Mouse (Mus musculus): ENCODE data around the gene Slc9a9.
A peak's percentile ranks its signal among the peaks of the same experiment; 100 is the strongest.

Slc9a9 gene

DNA sequence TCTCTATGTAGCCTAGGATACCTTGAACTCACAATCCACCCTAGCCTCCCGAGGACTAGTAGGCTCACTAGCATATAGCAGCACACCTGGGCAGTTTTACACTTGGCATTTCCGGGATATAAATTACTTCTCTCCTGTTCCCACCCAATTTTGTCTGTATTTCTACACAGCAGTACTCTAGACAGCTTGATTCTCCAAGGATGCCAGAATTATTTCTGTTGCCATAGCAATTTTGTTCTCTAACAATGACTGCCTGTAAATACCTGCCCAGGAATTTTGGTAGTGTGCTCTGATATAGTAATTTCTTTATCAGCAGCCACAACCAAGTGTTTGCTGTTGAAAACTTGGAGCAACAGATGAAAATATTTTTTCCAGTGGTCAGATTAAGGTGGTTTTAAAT, 16.7 kb downstream of the Slc9a9 start:
- no peak for DNase-seq

DNA sequence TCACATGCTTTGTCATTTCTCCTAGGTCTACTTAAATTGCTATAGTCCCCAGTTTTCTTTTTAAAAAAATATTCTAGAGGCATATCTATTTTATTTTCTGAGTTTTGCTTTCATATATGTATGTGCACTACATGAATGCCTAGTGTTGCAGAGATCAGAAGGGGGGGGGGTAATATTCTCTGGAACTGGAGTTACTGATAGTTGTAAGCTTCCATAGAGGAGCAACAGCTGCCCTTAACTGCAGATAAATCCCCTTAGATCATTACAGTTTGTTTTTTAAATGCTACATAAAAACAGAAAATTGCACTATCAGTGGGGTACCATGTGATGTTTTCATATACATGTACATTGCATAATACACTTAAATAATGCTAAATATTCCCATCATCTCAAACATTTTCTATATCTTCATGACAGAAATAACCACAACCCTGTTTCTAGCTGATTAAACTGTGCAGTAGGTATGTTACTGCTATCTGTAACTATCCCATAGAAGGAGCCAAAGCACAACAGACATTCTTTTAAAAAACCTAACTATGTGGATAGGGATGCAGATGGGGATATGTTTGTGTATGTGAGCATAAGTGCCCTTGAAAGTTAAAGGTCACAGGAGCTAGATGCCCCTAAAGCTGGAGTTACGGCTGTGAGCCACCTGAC, 17.6 kb downstream of the Slc9a9 start:
- DNase-seq = no peak

DNA sequence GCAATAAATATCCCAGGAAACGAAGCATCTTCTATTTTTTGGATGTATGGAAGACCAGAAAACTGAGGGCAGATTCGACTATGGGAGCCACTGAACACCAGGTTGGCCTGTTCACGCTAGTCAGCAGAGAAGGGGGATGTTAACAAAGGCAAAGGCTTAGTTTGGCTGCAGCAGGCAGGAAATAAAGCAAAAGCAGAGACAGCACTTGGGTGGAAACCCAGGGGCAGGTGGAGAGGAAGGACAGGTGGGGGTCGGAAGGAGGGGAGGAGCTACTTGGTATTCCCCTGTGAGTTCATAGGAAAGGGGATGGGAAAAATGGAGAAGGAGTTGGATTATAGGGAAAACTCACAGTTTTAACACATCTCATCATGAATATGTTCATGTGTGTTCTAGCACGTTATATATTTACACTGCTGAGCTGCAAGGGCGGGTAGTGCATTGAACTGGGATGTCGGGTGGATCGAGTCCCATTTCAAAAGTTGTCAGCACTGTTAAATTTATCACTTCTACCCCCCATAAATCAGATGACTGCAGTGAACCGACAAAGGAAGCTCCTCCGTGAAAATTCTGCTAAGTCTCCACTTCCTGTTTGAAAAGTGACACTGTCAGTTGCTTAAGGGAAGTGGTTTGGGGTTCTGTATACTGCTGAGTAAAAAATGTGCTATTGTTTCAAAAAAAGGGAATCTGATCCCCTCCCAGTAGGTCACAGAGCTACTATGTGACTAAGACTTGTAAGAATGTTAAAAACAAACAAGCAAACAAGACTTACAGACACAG, 21.8 kb downstream of the Slc9a9 start:
- DNase-seq = no peak

DNA sequence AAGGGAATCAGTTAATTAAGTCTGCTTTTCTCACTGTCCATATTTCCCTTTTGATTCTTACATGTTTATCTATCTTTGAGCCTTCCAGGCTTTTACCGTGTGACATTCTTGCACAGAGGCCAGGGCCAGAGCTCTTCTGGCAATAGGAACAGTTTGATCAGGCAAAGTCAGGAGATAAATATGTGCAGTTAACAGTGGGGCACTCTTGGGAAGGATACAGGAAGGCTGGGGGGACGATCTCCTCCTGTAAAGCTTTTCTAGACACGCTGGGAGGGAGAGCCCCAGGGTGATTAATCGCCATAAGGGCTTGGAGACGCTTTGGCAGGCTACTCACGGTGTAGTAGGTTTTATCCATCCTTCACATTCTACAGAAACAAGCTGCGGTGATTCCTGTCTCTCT, 22.4 kb downstream of the Slc9a9 start:
- DNase-seq = no peak

DNA sequence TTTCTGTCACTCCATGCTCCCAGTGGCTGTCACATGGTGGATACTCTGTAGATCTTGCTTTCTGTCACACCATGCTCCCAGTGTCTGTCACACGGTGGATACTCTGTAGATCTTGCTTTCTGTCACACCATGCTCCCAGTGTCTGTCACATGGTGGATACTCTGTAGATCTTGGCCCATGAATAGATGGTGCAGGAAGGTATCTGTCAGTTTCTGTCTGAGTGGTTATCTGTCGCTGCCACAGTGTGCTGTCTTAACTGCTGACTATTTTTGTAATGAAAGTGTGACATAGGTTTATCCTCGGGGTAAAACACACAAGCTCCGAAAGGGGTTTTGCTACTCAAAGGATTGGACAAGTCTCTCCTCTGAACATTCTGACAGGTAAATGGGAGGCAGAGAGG, 24.5 kb downstream of the Slc9a9 start:
- DNase-seq = no peak

DNA sequence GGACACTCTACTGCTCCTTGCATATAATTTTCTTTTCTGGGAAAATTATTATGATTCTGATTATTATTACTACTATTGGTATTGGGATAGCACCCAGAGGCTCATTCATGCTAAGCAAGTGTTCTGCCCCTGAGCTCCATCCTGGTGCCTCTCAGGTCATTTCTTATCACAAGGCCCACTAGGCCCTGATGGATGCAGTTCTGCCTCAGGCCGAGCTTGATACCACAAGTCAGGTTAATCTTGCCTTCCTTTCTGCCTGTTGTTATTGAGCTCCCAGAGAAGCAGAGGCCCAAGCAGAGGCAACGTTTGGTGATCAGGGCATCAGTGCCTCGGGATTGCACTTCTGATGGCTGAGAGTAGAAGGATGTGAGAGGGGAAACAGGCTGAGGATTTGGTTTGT, 25.3 kb downstream of the Slc9a9 start:
- no peak for DNase-seq

DNA sequence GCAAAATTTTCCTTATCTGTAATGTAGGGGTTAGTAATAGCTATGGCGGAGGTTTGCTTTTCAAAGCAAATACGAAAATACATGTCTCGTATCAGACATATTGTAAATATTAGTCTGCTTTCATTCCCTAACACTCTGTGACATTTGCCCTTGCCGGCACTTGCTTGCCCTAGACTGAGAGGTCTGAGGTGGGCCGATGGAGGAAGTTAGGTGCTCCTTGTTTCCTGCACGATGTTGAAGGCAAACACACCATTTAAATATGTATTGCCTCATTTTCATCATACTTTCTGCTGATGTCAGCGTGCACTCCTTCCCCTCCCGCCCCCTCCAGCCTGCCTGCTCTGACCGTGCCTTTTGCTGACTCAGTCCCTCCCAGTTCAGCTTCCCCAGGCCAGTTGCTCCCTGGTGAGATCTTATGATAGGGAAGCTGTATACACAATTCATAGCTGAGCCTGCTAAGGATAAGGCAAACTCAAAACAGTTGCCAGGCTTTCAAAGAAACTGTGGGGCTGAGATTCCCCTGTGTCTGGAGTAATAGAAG, 26.9 kb downstream of the Slc9a9 start:
- no peak for DNase-seq

DNA sequence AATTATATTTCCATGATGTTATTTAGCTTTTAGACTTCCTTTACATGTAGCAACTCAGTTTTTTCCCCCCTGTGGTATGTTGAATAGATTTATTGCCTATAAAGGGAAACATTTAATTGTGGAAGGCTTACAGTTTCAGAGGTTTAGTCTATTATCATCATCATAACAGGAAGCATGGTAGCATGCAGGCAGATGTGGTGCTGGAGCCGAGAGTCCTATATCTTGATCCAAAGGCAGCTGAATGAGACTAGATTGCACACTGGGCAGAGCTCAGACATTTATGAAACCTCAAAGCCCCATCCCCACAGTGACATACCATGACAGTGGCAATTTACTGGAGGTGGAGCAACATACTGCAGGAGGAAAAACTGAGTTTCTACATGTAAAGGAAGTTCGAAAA, 28.5 kb downstream of the Slc9a9 start:
- no peak for DNase-seq

DNA sequence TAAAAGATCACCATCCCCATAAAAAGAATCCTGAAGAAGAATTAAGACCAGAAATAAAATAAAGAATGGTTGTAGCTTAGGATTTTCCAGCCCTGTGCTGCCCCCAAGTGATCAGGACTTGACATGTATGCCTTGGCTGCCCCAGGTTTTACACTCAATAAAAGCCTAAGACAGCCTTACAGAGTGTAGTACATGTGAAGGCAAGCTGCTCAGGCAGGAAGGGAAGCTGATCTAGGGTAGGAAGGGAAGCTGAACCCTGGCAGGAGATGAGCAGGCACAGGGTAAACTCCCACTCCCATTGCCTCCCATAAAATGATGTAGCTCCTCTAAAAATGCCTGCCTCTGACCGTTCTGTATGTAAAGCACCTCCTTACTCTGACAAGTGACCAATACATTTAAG, 30.8 kb downstream of the Slc9a9 start:
- peak; percentile 63 to 67 for DNase-seq

DNA sequence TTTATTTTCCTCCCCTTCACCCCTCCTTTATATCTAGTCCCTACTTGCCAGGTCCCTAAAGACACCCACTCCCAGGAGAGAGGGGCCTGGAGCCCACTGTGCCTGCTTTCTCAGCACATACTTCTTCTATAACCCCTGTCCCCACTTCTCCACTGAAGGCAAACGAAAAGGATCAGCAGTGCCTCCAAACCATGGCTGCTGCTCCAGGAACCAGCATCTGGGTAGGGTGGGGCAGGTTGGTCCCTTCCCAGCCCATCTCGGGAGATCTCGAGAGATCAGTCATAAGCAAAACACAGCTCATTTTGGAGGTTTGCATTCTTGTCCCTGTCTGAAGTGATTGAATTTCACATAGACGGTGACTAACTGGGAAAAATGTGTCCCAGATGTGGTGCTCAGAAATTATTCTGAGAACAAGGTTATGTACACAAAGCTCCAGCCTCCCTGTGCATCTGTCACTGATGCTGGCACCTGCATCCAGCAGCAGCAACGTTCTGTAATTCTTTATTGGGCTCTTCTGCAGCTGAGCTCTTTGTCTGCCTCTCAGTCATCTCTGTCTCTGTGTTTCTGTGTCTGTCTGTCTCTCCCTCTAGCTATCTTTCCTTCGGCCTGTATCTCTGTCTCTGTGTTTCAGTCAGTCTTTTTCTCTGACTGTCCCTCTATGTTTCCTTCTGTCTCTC, 31.6 kb downstream of the Slc9a9 start:
- no peak for DNase-seq

DNA sequence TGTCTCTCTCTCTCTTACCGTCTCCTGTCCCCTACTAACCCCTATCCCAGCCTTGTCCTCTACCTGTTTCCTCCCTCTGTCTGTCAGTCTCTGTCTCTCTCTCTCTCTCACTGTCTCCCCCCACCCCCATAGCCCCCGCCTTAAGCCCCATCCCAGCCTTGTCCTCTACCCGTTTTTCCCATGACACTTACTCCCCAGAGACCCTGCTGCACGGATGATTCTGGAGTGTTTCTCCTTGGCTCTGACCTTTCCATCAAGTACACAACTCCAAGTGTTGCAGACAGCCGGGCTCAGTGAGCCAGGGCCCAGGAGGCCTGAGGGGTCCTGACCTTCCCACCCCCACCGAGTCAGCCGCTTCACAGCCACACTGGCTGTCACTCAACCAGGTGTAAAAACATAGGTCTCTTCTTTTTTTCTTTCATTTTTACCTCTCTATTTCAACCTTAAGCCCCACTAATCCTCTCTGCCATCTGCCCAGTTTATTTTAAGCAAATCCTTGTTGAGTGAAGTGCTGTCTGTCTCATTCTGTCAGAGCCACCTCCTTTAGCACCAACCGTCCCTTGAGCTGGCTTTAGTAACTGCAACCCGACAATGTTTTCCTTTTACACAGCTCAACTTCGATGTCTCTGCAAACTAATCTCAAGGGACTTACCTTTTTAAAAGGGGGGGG, 32.4 kb downstream of the Slc9a9 start:
- peak; percentile 17 to 29 for DNase-seq

DNA sequence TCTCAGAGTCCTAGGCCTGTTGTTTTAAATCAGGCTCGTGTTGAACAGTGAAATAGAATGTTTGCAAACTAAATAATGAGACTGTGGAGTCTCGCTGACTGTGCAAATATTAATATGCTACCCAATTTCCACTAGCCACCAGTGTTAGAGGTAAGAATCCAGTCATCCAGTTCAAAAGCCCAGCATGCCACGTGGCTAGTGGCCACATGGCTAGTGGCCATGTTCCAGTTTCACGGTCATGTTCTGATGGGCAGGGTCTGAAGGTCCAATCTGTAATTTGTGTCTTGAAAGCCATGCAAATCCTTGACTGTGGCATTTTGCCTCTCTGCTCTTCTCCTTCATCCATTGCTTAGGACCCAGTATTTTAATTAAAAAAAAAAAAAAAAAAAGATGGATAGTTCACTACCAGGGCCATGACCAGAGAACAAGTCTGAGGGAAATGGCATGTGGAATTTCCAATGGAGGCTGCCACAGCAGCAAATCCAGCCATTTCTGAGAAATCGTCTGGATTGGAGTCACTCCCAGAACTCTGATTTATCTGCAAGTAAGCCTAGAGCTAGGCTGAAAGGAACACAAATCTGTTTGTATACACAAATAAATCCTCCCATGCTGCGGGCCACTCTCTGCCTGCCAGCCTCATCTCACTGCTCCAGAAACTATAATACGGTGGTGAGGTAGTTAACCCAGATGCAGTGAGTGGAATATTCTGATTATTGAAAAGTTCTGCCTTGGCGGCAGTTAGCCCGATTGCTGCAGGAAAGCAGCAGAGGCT, 35.5 kb downstream of the Slc9a9 start:
- peak; percentile 78 to 83 for DNase-seq

DNA sequence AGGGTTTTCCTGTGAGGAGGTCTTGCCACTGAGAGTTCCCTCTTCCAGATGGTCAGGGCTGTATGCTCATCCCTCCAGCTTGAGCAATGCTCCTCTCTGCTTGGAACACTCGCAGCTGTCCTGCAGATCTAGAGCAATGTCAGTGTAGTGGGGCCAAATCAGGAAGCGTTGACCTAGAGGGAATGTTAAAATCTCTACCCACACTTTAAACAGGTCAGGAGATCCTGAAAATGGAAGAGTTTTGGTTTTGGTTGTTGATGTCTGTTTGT, 36.0 kb downstream of the Slc9a9 start:
- peak in 1 of 2 experiments; percentile 26 for DNase-seq

DNA sequence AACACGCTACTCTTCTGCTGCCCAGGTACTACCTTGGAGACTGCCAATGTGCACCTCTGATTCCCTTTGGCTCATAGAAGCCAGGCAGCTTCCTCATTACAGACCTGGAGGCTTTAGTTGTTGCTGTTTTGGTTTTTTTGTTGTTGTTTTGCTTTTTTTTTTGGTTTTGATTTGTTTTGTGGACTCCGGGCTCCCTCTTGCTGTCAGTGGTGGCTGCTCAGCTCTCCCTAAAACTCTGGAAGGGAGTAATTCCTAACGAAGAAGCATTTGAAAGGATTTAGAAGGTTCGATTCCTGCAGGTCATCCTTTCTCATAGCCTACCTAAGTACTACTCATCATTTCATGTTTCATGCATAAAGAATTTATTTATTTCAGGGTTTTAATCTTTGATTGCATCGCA, 42.4 kb downstream of the Slc9a9 start:
- no peak for DNase-seq

DNA sequence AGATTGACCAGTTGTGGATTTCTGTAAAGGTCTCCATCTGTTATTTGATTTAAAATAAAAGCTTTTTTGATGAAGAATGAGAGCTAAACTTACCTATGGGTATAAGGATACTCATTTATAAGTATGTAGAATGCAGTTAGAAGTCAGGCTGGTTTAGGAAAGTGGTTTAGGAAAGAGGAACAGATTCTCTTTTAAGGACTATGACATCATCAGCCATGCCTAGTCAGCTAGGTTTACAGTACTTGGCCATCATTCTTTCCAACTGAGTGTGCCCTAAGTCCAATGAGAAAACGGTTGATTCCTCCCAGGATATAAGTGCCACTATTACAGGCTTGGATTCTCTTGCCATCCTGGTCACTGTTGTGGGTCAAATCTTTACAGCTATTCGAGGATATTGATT, 47.0 kb downstream of the Slc9a9 start:
- DNase-seq = no peak

DNA sequence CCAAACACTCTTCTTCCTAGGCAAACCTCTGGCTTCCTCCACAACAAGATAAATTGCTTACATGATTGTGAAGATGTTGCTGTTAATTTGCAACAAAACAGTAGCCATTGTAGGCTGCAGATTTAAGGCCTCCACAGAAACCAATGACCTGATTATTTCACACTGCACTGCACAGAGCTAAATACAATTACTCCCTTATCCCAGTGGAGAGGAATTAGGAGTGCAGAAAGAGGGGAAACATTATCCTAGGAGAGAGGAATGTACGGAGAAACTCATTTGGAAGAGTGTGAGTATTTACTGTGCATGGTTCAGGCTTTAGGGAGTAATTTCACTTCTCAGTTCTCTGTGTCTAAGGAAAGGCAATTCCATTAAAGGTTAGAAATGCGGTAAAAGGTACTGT, 53.9 kb downstream of the Slc9a9 start:
- no peak for DNase-seq

DNA sequence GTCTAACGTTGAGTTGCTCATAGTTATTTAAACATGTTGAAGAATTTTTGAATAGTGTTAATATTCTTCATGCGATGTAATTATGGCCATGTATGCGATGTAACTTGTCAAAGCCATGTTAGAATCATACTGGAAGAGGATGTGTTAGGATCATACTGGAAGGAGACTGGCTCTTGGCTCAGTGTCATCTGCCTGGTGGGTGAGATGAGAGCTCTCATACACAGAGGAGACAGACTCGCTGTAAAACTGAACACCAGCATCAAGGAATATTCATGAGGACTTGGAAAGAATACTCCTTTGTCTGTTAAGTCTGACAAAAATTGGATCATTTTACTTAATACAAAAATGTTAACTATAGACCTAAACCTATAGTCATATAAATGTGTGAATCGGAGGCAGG, 55.4 kb downstream of the Slc9a9 start:
- DNase-seq = peak; percentile 67 to 70

DNA sequence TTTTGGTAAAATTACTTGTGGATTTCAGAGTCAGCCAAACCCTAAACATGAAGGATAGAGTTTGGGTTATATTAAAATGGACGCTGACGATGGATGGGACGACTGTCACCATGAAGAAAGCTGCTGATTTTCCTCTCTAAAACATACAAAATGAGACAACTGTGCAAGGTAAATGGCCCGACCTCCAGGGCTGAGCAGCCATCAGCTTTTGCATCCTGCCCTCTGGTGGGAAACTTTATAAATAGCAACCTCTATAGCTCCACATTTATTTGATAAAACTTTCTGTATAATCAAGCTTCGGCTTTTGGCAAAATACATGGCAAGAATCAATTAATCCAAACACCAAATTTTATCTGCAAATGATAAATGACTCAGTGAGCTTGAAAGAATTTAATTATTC, 57.7 kb downstream of the Slc9a9 start:
- DNase-seq = peak; percentile 53 to 68

DNA sequence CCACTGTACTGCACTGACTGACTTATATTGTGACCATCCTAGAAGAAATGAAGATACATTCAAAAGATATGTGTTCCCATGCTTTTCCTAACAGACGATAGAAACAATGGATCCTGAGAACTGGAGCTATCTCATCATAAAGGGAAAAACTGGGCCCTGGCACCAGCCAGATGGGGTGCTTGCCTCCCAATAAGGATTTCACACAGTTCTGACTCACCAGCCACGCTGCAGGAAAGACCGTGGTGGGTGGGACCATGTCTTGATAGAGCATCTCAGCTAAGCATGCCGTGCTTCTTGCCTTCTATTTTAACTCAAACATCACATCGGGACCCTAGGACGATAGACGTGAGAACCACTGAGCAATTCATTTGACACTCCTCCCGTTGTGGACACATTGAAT, 60.7 kb downstream of the Slc9a9 start:
- no peak for DNase-seq

DNA sequence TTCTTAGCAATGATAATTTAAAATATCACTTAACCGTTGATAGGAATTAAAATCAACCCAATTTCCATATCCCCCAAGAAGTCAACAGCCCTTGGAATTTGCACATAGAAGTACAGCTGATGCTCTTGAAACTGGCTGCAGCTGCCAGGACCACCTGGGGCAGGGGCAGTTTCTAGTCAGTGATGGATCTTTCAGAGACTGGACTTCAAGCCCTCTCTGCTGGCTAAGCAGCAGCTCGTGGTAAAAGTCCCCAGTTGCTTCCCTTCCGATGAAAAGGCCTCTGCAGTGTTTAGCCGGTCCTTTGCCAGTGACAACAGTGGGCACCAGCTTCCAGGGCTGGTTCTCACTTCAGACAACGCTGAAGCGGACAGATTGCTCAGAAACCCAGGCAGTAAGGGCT, 62.4 kb downstream of the Slc9a9 start:
- peak; percentile 29 to 47 for DNase-seq

DNA sequence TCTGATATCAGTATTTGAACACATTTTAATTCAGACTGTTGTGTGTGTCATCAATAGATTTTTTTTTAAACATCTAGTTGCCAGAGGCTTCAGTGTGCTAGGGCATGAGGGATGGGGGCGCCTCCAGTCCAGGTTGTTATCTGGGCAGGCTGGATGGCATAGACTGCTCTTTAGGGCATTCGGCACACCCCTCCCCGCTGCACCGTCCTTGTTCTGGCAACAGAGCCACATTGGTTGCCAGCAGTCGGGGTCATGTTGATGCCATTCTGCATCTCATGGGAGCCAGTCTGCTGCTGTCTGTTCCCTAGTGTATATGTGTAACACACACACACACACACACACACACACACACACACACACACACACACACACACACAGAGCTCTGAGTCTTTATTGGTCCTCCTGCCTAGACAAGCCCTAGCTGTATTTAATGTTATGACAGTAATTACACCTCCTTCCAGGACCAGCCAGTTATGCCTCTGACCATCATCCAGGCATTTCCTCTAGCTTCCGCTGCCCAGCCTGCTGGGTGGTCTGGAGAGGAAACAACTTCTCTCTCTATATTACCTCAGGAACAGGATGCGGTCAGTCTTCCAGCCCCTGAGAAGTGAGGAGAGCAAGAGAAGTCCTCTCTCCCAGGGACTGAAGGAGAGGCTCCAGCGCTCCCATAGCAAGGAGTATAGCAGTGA, 63.0 kb downstream of the Slc9a9 start:
- peak; percentile 30 to 37 for DNase-seq

DNA sequence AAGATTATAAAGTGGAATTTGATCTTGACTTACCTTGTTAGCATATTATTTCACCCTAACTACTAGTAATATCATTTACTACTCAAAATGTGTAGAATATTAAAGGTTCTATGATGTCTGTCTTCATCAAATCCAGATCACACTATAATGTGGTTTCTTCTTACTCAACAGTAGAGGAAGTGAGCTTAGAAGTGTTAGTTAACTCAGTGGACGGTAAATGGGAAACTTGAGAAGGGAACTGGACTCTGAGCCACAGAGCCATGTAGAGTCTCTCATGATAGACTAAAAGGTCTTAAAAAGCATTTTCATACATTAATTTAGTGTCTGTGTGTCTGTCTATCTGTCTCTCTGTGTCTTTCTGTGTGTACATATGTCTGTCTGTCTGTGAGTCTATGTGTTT, 64.6 kb downstream of the Slc9a9 start:
- DNase-seq = no peak

Measured in cerebellum, postnatal 14 days (tissue).